Mouse (Mus musculus): Measurements from ENCODE around the gene Pdxdc1. TPM values are rescaled to one million over a fixed set of nuclear protein-coding genes. Genes with fewer than 3 reads are reported as not detected.

Pdxdc1 gene
- total and polyA plus RNA-seq, 2 experiments from 2014 or later = 60.2 to 67.4 TPM

GRCm38 (mm10) chr16:13834382-13834781, 68.5 kb downstream of the Pdxdc1 start:
- no peak for ATAC-seq
- H3K27ac ChIP-seq (ENCODE audit: low read depth, low read length) = no peak overlapping the region
- WGBS = 95% methylated on average over 5 of the region's 5 CpGs

GRCm38 (mm10) chr16:13831606-13832005, 71.3 kb downstream of the Pdxdc1 start:
- Histone ChIP-seq H3K27ac (ENCODE audit: low read depth, low read length) (no peak overlapping the region), H3K4me1 (ENCODE audit: insufficient read depth) (no peaks in the 10 kb centered on the region), H3K36me3 (ENCODE audit: insufficient read depth) (peaks cover 93% of the 10 kb centered on the region), H3K27me3 (ENCODE audit: insufficient read depth, low read length) (no peaks in the 10 kb centered on the region), H3K4me3 (ENCODE audit: low read depth, low read length) (no peak overlapping the region), H3K9ac (no peak overlapping the region), H3K4me2 (ENCODE audit: low read depth) (no peak overlapping the region), H3K9me3 (ENCODE audit: low read length) (no peaks in the 10 kb centered on the region)
- 88% methylated on average over 5 of the region's 5 CpGs for WGBS
- no peak for TF ChIP-seq CTCF (IDR thresholded peaks at IDR 0.05; ENCODE audit: low read depth)
- ATAC-seq (no peak), DNase-seq (no peak)

More at GRCm38 (mm10) chr16:13834382-13834781, 68.5 kb downstream of the Pdxdc1 start:
- no peaks in the 10 kb centered on the region for H3K9me3 ChIP-seq (ENCODE audit: low read length)
- no peak for DNase-seq
- no peaks in the 10 kb centered on the region for H3K4me1 ChIP-seq (ENCODE audit: insufficient read depth)
- TF ChIP-seq CTCF (IDR thresholded peaks at IDR 0.05; ENCODE audit: low read depth) = no peak
- H3K4me2 ChIP-seq (ENCODE audit: low read depth) = no peak overlapping the region
- no peak overlapping the region for H3K4me3 ChIP-seq (ENCODE audit: low read depth, low read length)
- no peak overlapping the region for H3K9ac ChIP-seq
- H3K27me3 ChIP-seq (ENCODE audit: insufficient read depth, low read length) = no peaks in the 10 kb centered on the region
- peaks cover 96% of the 10 kb centered on the region for H3K36me3 ChIP-seq (ENCODE audit: insufficient read depth)

- H3K36me3 ChIP-seq (ENCODE audit: insufficient read depth) = peaks cover 81% of the 10 kb centered on the region
- DNase-seq (no peak), ATAC-seq (no peak)
- WGBS = 91% methylated on average over 10 of the region's 10 CpGs
- H3K9ac ChIP-seq = no peak overlapping the region
- no peaks in the 10 kb centered on the region for H3K9me3 ChIP-seq (ENCODE audit: low read length)
- no peak overlapping the region for H3K27ac ChIP-seq (ENCODE audit: low read depth, low read length)
- H3K4me3 ChIP-seq (ENCODE audit: low read depth, low read length) = no peak overlapping the region
- no peak for TF ChIP-seq CTCF (IDR thresholded peaks at IDR 0.05; ENCODE audit: low read depth)
- H3K4me1 ChIP-seq (ENCODE audit: insufficient read depth) = no peaks in the 10 kb centered on the region
- H3K4me2 ChIP-seq (ENCODE audit: low read depth) = no peak overlapping the region
- H3K27me3 ChIP-seq (ENCODE audit: insufficient read depth, low read length) = no peaks in the 10 kb centered on the region
Observed at GRCm38 (mm10) chr16:13830444-13830843, 72.5 kb downstream of the Pdxdc1 start.

- Histone ChIP-seq H3K27ac (ENCODE audit: low read depth, low read length) (no peak overlapping the region), H3K9ac (no peak overlapping the region), H3K4me1 (ENCODE audit: insufficient read depth) (no peaks in the 10 kb centered on the region), H3K27me3 (ENCODE audit: insufficient read depth, low read length) (no peaks in the 10 kb centered on the region), H3K36me3 (ENCODE audit: insufficient read depth) (peaks cover 45% of the 10 kb centered on the region), H3K4me3 (ENCODE audit: low read depth, low read length) (no peak overlapping the region), H3K9me3 (ENCODE audit: low read length) (no peaks in the 10 kb centered on the region), H3K4me2 (ENCODE audit: low read depth) (no peak overlapping the region)
- no peak for DNase-seq
- ATAC-seq = no peak
- TF ChIP-seq CTCF (IDR thresholded peaks at IDR 0.05; ENCODE audit: low read depth) = no peak
- WGBS = 87% methylated on average over 4 of the region's 4 CpGs
Observed at GRCm38 (mm10) chr16:13826511-13826910, 76.4 kb downstream of the Pdxdc1 start.

- no peaks in the 10 kb centered on the region for H3K9me3 ChIP-seq (ENCODE audit: low read length)
- H3K9ac ChIP-seq = no peak overlapping the region
- H3K27ac ChIP-seq (ENCODE audit: low read depth, low read length) = no peak overlapping the region
- 79% methylated on average over 7 of the region's 7 CpGs for WGBS
- no peak overlapping the region for H3K4me2 ChIP-seq (ENCODE audit: low read depth)
- H3K4me3 ChIP-seq (ENCODE audit: low read depth, low read length) = no peak overlapping the region
- H3K4me1 ChIP-seq (ENCODE audit: insufficient read depth) = no peaks in the 10 kb centered on the region
- ATAC-seq = no peak
- no peaks in the 10 kb centered on the region for H3K27me3 ChIP-seq (ENCODE audit: insufficient read depth, low read length)
- peaks cover 40% of the 10 kb centered on the region for H3K36me3 ChIP-seq (ENCODE audit: insufficient read depth)
- no peak for TF ChIP-seq CTCF (IDR thresholded peaks at IDR 0.05; ENCODE audit: low read depth)
- no peak for DNase-seq
Observed at GRCm38 (mm10) chr16:13825781-13826490, 77.0 kb downstream of the Pdxdc1 start.

GRCm38 (mm10) chr16:13820771-13821170, 82.2 kb downstream of the Pdxdc1 start:
- no peaks in the 10 kb centered on the region for H3K9me3 ChIP-seq (ENCODE audit: low read length)
- DNase-seq (no peak), ATAC-seq (no peak)
- 95% methylated on average over 5 of the region's 5 CpGs for WGBS
- no peaks in the 10 kb centered on the region for H3K27me3 ChIP-seq (ENCODE audit: insufficient read depth, low read length)
- no peak overlapping the region for H3K27ac ChIP-seq (ENCODE audit: low read depth, low read length)
- no peak overlapping the region for H3K9ac ChIP-seq
- peak overlapping the region; percentile 69; the same call in 1 of the 2 replicates for H3K4me2 ChIP-seq (ENCODE audit: low read depth)
- peak; percentile 20; the same call in 1 of the 2 replicates for TF ChIP-seq CTCF (IDR thresholded peaks at IDR 0.05; ENCODE audit: low read depth)
- peaks cover 12% of the 10 kb centered on the region; the same call in 1 of the 2 replicates for H3K4me1 ChIP-seq (ENCODE audit: insufficient read depth)
- peaks cover 4% of the 10 kb centered on the region; the same call in 1 of the 2 replicates for H3K36me3 ChIP-seq (ENCODE audit: insufficient read depth)
- no peak overlapping the region for H3K4me3 ChIP-seq (ENCODE audit: low read depth, low read length)

- DNase-seq (peak; percentile 44), ATAC-seq (no peak)
Observed at GRCm38 (mm10) chr16:13819806-13820500, 83.0 kb downstream of the Pdxdc1 start.

More at GRCm38 (mm10) chr16:13819806-13820500, 83.0 kb downstream of the Pdxdc1 start:
- Histone ChIP-seq H3K9me3 (ENCODE audit: low read length) (no peaks in the 10 kb centered on the region), H3K9ac (peak overlapping the region; percentile 87), H3K4me1 (ENCODE audit: insufficient read depth) (peaks cover 12% of the 10 kb centered on the region; the same call in 1 of the 2 replicates), H3K4me2 (ENCODE audit: low read depth) (peak overlapping the region; percentile 69), H3K27me3 (ENCODE audit: insufficient read depth, low read length) (no peaks in the 10 kb centered on the region), H3K4me3 (ENCODE audit: low read depth, low read length) (peak overlapping the region; percentile 83), H3K27ac (ENCODE audit: low read depth, low read length) (peak overlapping the region; percentile 93), H3K36me3 (ENCODE audit: insufficient read depth) (peaks cover 8% of the 10 kb centered on the region; the same call in 1 of the 2 replicates)
- TF ChIP-seq CTCF (IDR thresholded peaks at IDR 0.05; ENCODE audit: low read depth) = no peak
- 27% methylated on average over 12 of the region's 12 CpGs for WGBS
